Mouse (Mus musculus) neural tube, embryonic 12.5 days (tissue): ENCODE data around the gene Ip6k3. TPM values are rescaled to one million over a fixed set of nuclear protein-coding genes. Genes with fewer than 3 reads are reported as not detected.

ENCODE experiments used
- ATAC-seq: fragments of 200-750 bp; cut with Nextera tagmentation; 2 replicates; pipeline ENCODE4 v1.8.0; 2017; ENCODE audit warnings: low read depth, mild to moderate bottlenecking, moderate TSS enrichment, moderate library complexity; ENCODE audit not compliant: low FRiP score
- H3K27ac ChIP-seq: fragments of 300-500 bp; sonication (generic); 2 replicates; pipeline ENCODE4 v1.5.1; 2016
- H3K27me3 ChIP-seq: fragments of 300-500 bp; sonication (generic); replicated peaks from 2 replicates; pipeline ENCODE4 v1.6.1; 2016; ENCODE audit warnings: mild to moderate bottlenecking
- H3K36me3 ChIP-seq: fragments of 300-500 bp; sonication (generic); 2 replicates; pipeline ENCODE4 v1.6.1; 2016; ENCODE audit warnings: mild to moderate bottlenecking
- H3K4me1 ChIP-seq: fragments of 300-500 bp; sonication (generic); 2 replicates; pipeline ENCODE4 v1.6.1; 2016
- H3K4me2 ChIP-seq: fragments of 300-500 bp; sonication (generic); replicated peaks from 2 replicates; pipeline ENCODE4 v1.6.1; 2016; ENCODE audit warnings: mild to moderate bottlenecking
- H3K4me3 ChIP-seq: fragments of 300-500 bp; sonication (generic); 2 replicates; pipeline ENCODE4 v1.5.1; 2016
- H3K9ac ChIP-seq: fragments of 300-500 bp; sonication (generic); 2 replicates; pipeline ENCODE4 v1.6.1; 2016; ENCODE audit warnings: mild to moderate bottlenecking
- H3K9me3 ChIP-seq: fragments of 300-500 bp; sonication (generic); 2 replicates; pipeline ENCODE4 v1.6.1; 2016; ENCODE audit warnings: mild to moderate bottlenecking
- WGBS: fragments of 180-500 bp; shearing (Covaris S2); methylation state at CpG from one replicate; pipeline ENCODE4 v1.1.7; 2016; 5-methylcytosine and 5-hydroxymethylcytosine counted together
- polyA plus RNA-seq: library from polyadenylated mRNA; unstranded; fragments of >200 nt; fragmentation: Nextera tagmentation; extraction: Ambion mirVana; gene quantifications from 2 replicates; pipeline ENCODE4 v1.2.1, GENCODE M21; 2016

Gene Ip6k3
- 0.18 and 0.38 TPM in 2 replicates for polyA plus RNA-seq

GRCm38 (mm10) chr17:27167545-27167944 is at the start of gene Ip6k3:
TSS of gene Ip6k3 (minus strand) at chr17:27167795.
- H3K36me3 ChIP-seq = no peaks in the 10 kb centered on the region
- H3K4me1 ChIP-seq = peaks cover 18% of the 10 kb centered on the region
- H3K27ac ChIP-seq = no peak within 1 kb of the TSS
- 68% methylated on average over 4 of the region's 4 CpGs for WGBS
- H3K4me2 ChIP-seq = no peak within 1 kb of the TSS
- no peak for ATAC-seq
- H3K9me3 ChIP-seq = no peaks in the 10 kb centered on the region
- H3K4me3 ChIP-seq = no peak within 1 kb of the TSS
- H3K9ac ChIP-seq = no peak within 1 kb of the TSS; the same call in 1 of the 2 replicates
- no peaks in the 10 kb centered on the region; the same call in 1 of the 2 replicates for H3K27me3 ChIP-seq

DNA sequence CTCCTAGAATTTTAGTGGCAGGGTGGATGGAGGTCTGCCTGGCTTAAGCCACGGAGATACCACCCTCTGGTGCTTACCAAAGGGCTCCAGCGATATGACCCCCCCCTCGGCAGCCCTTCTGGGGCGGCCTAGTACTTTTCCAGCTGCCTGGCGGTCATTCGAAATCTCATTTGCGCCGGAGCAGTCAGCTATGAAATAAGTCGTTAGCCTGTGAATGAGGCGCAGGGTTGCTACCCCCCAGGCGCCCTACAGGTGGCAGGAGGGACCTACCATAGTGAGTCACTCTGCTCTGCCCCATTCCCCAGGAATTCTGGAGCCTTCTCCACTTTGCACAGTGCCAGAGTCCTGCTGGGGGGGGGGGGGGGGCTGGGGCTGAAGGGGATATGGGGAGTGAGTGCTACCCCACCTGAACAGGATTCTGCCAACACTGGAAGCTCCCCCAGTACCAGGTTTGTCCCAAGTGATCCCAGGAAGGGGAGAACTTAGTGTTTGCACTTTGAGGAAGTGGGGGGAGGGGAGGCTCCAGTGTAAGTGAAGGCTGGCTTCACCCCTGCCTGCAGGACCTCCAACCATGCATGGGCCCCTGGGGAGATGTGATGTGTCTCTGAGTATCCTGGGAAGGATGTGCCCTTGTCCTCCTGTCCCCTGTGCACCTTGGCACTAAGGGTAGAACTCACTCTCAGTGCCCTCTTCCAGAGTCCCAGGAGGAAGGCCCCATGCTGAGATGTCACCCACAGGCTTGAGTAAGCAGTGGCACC is 45.4 kb upstream of the Ip6k3 start:
- Histone ChIP-seq H3K27me3 (no peaks in the 10 kb centered on the region), H3K9ac (no peak overlapping the region), H3K36me3 (no peaks in the 10 kb centered on the region), H3K27ac (no peak overlapping the region), H3K4me3 (no peak overlapping the region), H3K9me3 (no peaks in the 10 kb centered on the region), H3K4me1 (peaks cover 33% of the 10 kb centered on the region), H3K4me2 (no peak overlapping the region; the same call in 1 of the 2 replicates)
- WGBS = 9% methylated on average over 11 of the region's 11 CpGs
- ATAC-seq = peak; percentile 46; the same call in 1 of the 2 replicates

DNA sequence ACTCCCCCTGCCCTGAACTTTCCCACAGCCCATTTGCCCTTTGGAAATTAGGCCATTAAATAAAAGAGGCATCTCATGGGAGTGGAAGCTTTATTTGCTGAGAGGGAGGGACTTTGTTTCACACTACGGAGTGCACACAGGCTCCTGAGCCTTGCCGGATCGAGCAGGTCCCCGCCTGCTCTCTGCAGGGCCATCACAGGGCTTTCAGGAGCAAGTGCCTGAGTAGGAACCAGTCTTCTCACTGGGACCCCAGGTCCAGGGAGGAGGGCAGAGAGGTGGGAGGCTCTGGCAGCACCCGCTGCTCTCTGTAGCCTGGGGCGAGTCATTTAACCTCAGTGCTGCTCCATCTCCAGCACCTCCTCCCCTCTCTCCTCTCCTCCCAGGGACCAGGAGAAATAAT is 44.4 kb upstream of the Ip6k3 start:
- WGBS = 32% methylated on average over 6 of the region's 6 CpGs
- ATAC-seq = no peak
- Histone ChIP-seq H3K4me1 (peaks cover 32% of the 10 kb centered on the region), H3K36me3 (no peaks in the 10 kb centered on the region), H3K4me2 (no peak overlapping the region; the same call in 1 of the 2 replicates), H3K27ac (no peak overlapping the region), H3K4me3 (no peak overlapping the region), H3K27me3 (no peaks in the 10 kb centered on the region), H3K9ac (0 out of 2 replicates have a peak overlapping the region, but pooled peaks have one; percentile 17), H3K9me3 (no peaks in the 10 kb centered on the region)

GRCm38 (mm10) chr17:27207113-27207707 is 39.6 kb upstream of the Ip6k3 start:
- peaks cover 49% of the 10 kb centered on the region for H3K4me1 ChIP-seq
- ATAC-seq = no peak
- no peak overlapping the region for H3K9ac ChIP-seq
- peak overlapping the region; percentile 50 for H3K27ac ChIP-seq
- 35% methylated on average over 11 of the region's 11 CpGs for WGBS
- H3K36me3 ChIP-seq = no peaks in the 10 kb centered on the region
- no peaks in the 10 kb centered on the region for H3K27me3 ChIP-seq
- no peaks in the 10 kb centered on the region for H3K9me3 ChIP-seq
- no peak overlapping the region for H3K4me2 ChIP-seq
- no peak overlapping the region for H3K4me3 ChIP-seq

- 4% methylated on average over 97 of the region's 97 CpGs for WGBS
- peaks cover 16% of the 10 kb centered on the region for H3K36me3 ChIP-seq
- H3K4me2 ChIP-seq = peak within 1 kb of the TSS; percentile 90
- no peaks in the 10 kb centered on the region for H3K27me3 ChIP-seq
- peak within 1 kb of the TSS; percentile 96 for H3K27ac ChIP-seq
- no peaks in the 10 kb centered on the region for H3K9me3 ChIP-seq
- peak within 1 kb of the TSS; percentile 99 for H3K9ac ChIP-seq
- H3K4me3 ChIP-seq = peak within 1 kb of the TSS; percentile 94
- H3K4me1 ChIP-seq = peaks cover 67% of the 10 kb centered on the region
- ATAC-seq = peak; percentile 79
These were observed 36.7 kb upstream of the Ip6k3 start, which contains the start of gene Lemd2 for GRCm38 (mm10) chr17:27204075-27204909. TSS of gene Lemd2 (minus strand) at chr17:27204469.

- H3K27me3 ChIP-seq = no peaks in the 10 kb centered on the region
- H3K4me1 ChIP-seq = peaks cover 66% of the 10 kb centered on the region
- H3K4me2 ChIP-seq = peak overlapping the region; percentile 90
- H3K4me3 ChIP-seq = peak overlapping the region; percentile 94
- WGBS = under 1% methylated on average over 60 of the region's 74 CpGs
- H3K9ac ChIP-seq = peak overlapping the region; percentile 99
- ATAC-seq = peak; percentile 48
- H3K27ac ChIP-seq = peak overlapping the region; percentile 96
- H3K36me3 ChIP-seq = peaks cover 21% of the 10 kb centered on the region
- H3K9me3 ChIP-seq = no peaks in the 10 kb centered on the region
These were observed 35.9 kb upstream of the Ip6k3 start for GRCm38 (mm10) chr17:27203358-27204074.

- no peak for ATAC-seq
- H3K36me3 ChIP-seq = peaks cover 26% of the 10 kb centered on the region
- peak overlapping the region; percentile 94 for H3K4me3 ChIP-seq
- H3K4me2 ChIP-seq = peak overlapping the region; percentile 90
- WGBS = 56% methylated on average over 13 of the region's 14 CpGs
- H3K9ac ChIP-seq = peak overlapping the region; percentile 99
- peaks cover 66% of the 10 kb centered on the region for H3K4me1 ChIP-seq
- H3K27me3 ChIP-seq = no peaks in the 10 kb centered on the region
- H3K27ac ChIP-seq = peak overlapping the region; percentile 96; the same call in 1 of the 2 replicates
- H3K9me3 ChIP-seq = no peaks in the 10 kb centered on the region
These were observed 35.3 kb upstream of the Ip6k3 start for GRCm38 (mm10) chr17:27202919-27203357.

DNA sequence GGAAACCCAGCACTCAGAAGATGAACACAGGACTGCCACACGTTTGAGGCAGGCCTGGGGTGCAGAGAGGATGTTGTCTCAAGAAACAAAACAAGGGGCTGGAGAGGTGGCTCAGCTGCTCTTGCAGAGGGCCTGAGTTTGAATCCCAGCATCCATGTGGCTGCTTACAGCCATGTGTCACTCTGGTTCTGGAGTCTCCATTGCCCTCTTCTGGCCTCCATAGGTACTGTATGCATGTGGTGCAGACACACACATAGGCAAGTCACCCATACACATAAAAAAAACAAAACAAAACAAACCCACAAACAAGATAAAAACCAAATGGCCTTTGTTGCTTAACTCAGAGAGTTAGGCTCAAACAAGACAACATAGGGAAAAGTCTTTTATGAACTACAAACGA is 34.4 kb upstream of the Ip6k3 start:
- H3K9me3 ChIP-seq = no peaks in the 10 kb centered on the region
- peaks cover 58% of the 10 kb centered on the region for H3K4me1 ChIP-seq
- no peak overlapping the region for H3K9ac ChIP-seq
- H3K27me3 ChIP-seq = no peaks in the 10 kb centered on the region
- 83% methylated on average over 2 of the region's 2 CpGs for WGBS
- H3K27ac ChIP-seq = no peak overlapping the region
- no peak overlapping the region for H3K4me2 ChIP-seq
- H3K36me3 ChIP-seq = peaks cover 36% of the 10 kb centered on the region
- ATAC-seq = no peak
- no peak overlapping the region for H3K4me3 ChIP-seq

GRCm38 (mm10) chr17:27200801-27201200 is 33.2 kb upstream of the Ip6k3 start:
- H3K4me1 ChIP-seq = peaks cover 51% of the 10 kb centered on the region
- peaks cover 47% of the 10 kb centered on the region for H3K36me3 ChIP-seq
- 0 out of 2 replicates have a peak overlapping the region, but pooled peaks have one; percentile 13 for H3K9ac ChIP-seq
- H3K9me3 ChIP-seq = no peaks in the 10 kb centered on the region
- no peak for ATAC-seq
- peak overlapping the region; percentile 0; the same call in 1 of the 2 replicates for H3K27ac ChIP-seq
- no peak overlapping the region for H3K4me3 ChIP-seq
- 12% methylated on average over 11 of the region's 11 CpGs for WGBS
- no peaks in the 10 kb centered on the region for H3K27me3 ChIP-seq
- H3K4me2 ChIP-seq = 0 out of 2 replicates have a peak overlapping the region, but pooled peaks have one; percentile 25

GRCm38 (mm10) chr17:27199864-27200263 is 32.3 kb upstream of the Ip6k3 start:
- no peak overlapping the region for H3K27ac ChIP-seq
- peaks cover 56% of the 10 kb centered on the region for H3K36me3 ChIP-seq
- no peaks in the 10 kb centered on the region for H3K9me3 ChIP-seq
- no peak overlapping the region for H3K4me2 ChIP-seq
- 56% methylated on average over 7 of the region's 7 CpGs for WGBS
- H3K27me3 ChIP-seq = no peaks in the 10 kb centered on the region
- H3K4me1 ChIP-seq = peaks cover 51% of the 10 kb centered on the region
- ATAC-seq = no peak
- no peak overlapping the region for H3K9ac ChIP-seq
- no peak overlapping the region for H3K4me3 ChIP-seq

- Histone ChIP-seq H3K36me3 (peaks cover 63% of the 10 kb centered on the region), H3K4me3 (no peak overlapping the region), H3K4me1 (peaks cover 46% of the 10 kb centered on the region), H3K9ac (no peak overlapping the region), H3K27me3 (no peaks in the 10 kb centered on the region), H3K4me2 (no peak overlapping the region), H3K9me3 (no peaks in the 10 kb centered on the region), H3K27ac (no peak overlapping the region)
- 98% methylated on average over 9 of the region's 9 CpGs for WGBS
- ATAC-seq = no peak
These were observed 31.6 kb upstream of the Ip6k3 start for GRCm38 (mm10) chr17:27199205-27199604.
